Mouse (Mus musculus) MEL (cell line): ENCODE results near the gene Gm49342.

Source experiments
- CHD2 ChIP-seq: IDR thresholded peaks from 2 replicates; pipeline ENCODE4 v1.6.1; 2011; ENCODE audit warnings: low read length, improper control_type of control experiment
- CTCF ChIP-seq, 3 experiments: IDR thresholded peaks in 2 of 3; conservative IDR thresholded peaks in 1 of 3; 2 replicates each; pipeline ENCODE4 v1.5.1; 2011 to 2012; ENCODE audit warnings: low read length in 3 of 3, low read depth in 2 of 3, mild to moderate bottlenecking in 2 of 3, improper control_type of control experiment in 1 of 3, inconsistent platforms in 1 of 3, mixed read lengths in 1 of 3, moderate library complexity in 1 of 3; ENCODE audit not compliant: control insufficient read depth in 1 of 3, insufficient read depth in 1 of 3, poor library complexity in 1 of 3, severe bottlenecking in 1 of 3
- KAT2A ChIP-seq: conservative IDR thresholded peaks from 2 replicates; pipeline ENCODE4 v1.6.1; 2012; ENCODE audit warnings: low read depth, low read length, improper control_type of control experiment, inconsistent platforms
- MAFK ChIP-seq: IDR thresholded peaks from 2 replicates; pipeline ENCODE4 v1.6.1; 2011; ENCODE audit warnings: low read depth, mild to moderate bottlenecking, low read length, improper control_type of control experiment, borderline replicate concordance
- POLR2A ChIP-seq, 2 experiments: IDR thresholded peaks; 2 replicates each; pipeline ENCODE4 v1.6.1; 2011 to 2012; ENCODE audit warnings: low read length in 2 of 2, mild to moderate bottlenecking in 2 of 2, control low read depth in 1 of 2, improper control_type of control experiment in 1 of 2, low read depth in 1 of 2, moderate library complexity in 1 of 2; ENCODE audit not compliant: control insufficient read depth in 1 of 2, insufficient read depth in 1 of 2, poor library complexity in 1 of 2
- TCF12 ChIP-seq: IDR thresholded peaks from 2 replicates; pipeline ENCODE4 v1.6.1; 2014; ENCODE audit warnings: low read depth, mild to moderate bottlenecking, inconsistent platforms, low read length, improper control_type of control experiment, moderate library complexity
- USF1 ChIP-seq: IDR thresholded peaks from 2 replicates; pipeline ENCODE4 v1.6.1; 2014; ENCODE audit warnings: low read depth, mild to moderate bottlenecking, inconsistent platforms, low read length, improper control_type of control experiment, moderate library complexity
- ZC3H11A ChIP-seq: IDR thresholded peaks from 2 replicates; pipeline ENCODE4 v1.6.1; 2012; ENCODE audit warnings: low read depth, mild to moderate bottlenecking, inconsistent platforms, low read length, improper control_type of control experiment
- ZNF384 ChIP-seq: IDR thresholded peaks from 2 replicates; pipeline ENCODE4 v1.6.1; 2012; ENCODE audit warnings: low read depth, mild to moderate bottlenecking, inconsistent platforms, low read length, improper control_type of control experiment

GRCm38 (mm10) chr14:50908126-50908525, 36.2 kb upstream of the Gm49342 start:
- TF ChIP-seq CTCF (IDR thresholded peaks at IDR 0.05 in 2 of 3, conservative IDR thresholded peaks at IDR 0.05 in 1 of 3; ENCODE audit: control insufficient read depth in 1 of 3, insufficient read depth in 1 of 3, low read depth in 2 of 3, low read length in 3 of 3, poor library complexity in 1 of 3, severe bottlenecking in 1 of 3) = no peak
- TF ChIP-seq POLR2A (IDR thresholded peaks at IDR 0.05; ENCODE audit: control insufficient read depth in 1 of 2, insufficient read depth in 1 of 2, low read depth in 1 of 2, low read length in 2 of 2, poor library complexity in 1 of 2) = no peak
- TF ChIP-seq ZNF384 = no peak
- TF ChIP-seq TCF12 = no peak
- no peak for TF ChIP-seq USF1
- no peak for TF ChIP-seq CHD2
- no peak for TF ChIP-seq KAT2A
- no peak for TF ChIP-seq ZC3H11A
- no peak for TF ChIP-seq MAFK
